Mouse (Mus musculus) testis, adult 2 months (tissue): ENCODE data around the gene Lactb.
"Not testable (repeated sequence)": the region's sequence is repeated elsewhere in the genome, so short reads cannot be mapped to it uniquely, and the experiment has no call there.

Source experiments
- CTCF ChIP-seq: fragments of 200-500 bp; IDR thresholded peaks from 2 replicates; pipeline ENCODE4 v1.5.1; 2012; ENCODE audit warnings: low read depth, mild to moderate bottlenecking, inconsistent platforms, low read length, moderate library complexity; ENCODE audit not compliant: control insufficient read depth, insufficient read depth, insufficient replicate concordance
- POLR2A ChIP-seq: fragments of 200-500 bp; IDR thresholded peaks from 2 replicates; pipeline ENCODE4 v1.6.1; 2012; ENCODE audit warnings: low read depth, mild to moderate bottlenecking, inconsistent platforms, low read length, moderate library complexity; ENCODE audit not compliant: control insufficient read depth

DNA sequence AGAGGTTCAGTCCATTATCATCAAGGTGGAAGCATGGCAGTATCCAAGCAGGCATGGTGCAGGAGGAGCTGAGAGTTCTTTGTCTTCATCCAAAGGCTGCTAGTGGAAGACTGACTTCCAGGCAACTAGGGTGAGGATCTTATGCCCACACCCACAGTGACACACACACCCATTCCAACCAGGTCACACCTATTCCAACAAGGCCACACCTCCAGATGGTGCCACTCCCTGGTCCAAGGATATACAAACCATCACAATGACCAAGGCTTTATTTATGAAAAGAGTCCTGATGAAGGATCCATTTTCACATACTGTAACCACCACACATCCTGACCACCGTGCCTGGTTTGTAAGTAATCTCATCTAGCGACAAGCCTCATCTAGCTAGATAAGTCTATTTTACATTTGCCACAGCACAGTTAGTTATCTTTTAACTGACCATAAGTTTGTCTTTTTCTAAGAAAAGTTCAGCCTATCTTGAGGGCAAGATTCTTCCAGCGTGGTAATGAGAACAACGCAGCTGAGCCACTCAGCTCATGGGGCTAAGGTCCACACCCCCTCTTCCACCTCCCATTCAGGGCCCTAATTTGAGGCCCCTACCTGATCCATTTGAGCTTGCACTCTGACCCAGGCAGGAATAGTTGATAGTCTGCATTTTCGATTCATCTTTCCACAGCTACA, 61.9 kb downstream of the Lactb start:
- TF ChIP-seq CTCF, POLR2A: not testable (repeated sequence)
